Mouse (Mus musculus): ENCODE data around the gene Sh3pxd2a. TPM values are rescaled to one million over a fixed set of nuclear protein-coding genes. Genes with fewer than 3 reads are reported as not detected.
A peak's percentile ranks its signal among the peaks of the same experiment; 100 is the strongest.

Gene Sh3pxd2a
- total RNA-seq (2022) = 10 to 100 TPM; 31.8 to 34.5 (median 32.9) TPM

GRCm38 (mm10) chr19:47464304-47465241 is at the start of gene Sh3pxd2a:
TSS of gene Sh3pxd2a (minus strand) at chr19:47464401.
- DNase-seq (ENCODE audit: low spot score in 2 of 2) = no peak

- DNase-seq (ENCODE audit: low spot score in 2 of 2) = no peak
Measured at GRCm38 (mm10) chr19:47513618-47513897, 49.4 kb upstream of the Sh3pxd2a start.

- DNase-seq (ENCODE audit: low spot score in 2 of 2) = no peak
Measured at GRCm38 (mm10) chr19:47512794-47513617, 48.8 kb upstream of the Sh3pxd2a start.

GRCm38 (mm10) chr19:47511958-47512357 is 47.8 kb upstream of the Sh3pxd2a start:
- DNase-seq (ENCODE audit: low spot score in 2 of 2) = no peak

- no peak for DNase-seq (ENCODE audit: low spot score in 2 of 2)
Measured at GRCm38 (mm10) chr19:47511294-47511675, 47.1 kb upstream of the Sh3pxd2a start.

- DNase-seq (ENCODE audit: low spot score in 2 of 2) = no peak
Measured at GRCm38 (mm10) chr19:47510473-47511293, 46.5 kb upstream of the Sh3pxd2a start.

GRCm38 (mm10) chr19:47510135-47510472 is 45.9 kb upstream of the Sh3pxd2a start:
- DNase-seq (ENCODE audit: low spot score in 2 of 2) = no peak

GRCm38 (mm10) chr19:47508771-47509281 is 44.6 kb upstream of the Sh3pxd2a start:
- no peak for DNase-seq (ENCODE audit: low spot score in 2 of 2)

GRCm38 (mm10) chr19:47508191-47508590 is 44.0 kb upstream of the Sh3pxd2a start:
- DNase-seq (ENCODE audit: low spot score in 2 of 2) = no peak

GRCm38 (mm10) chr19:47507128-47508121 is 43.2 kb upstream of the Sh3pxd2a start:
- DNase-seq (ENCODE audit: low spot score in 2 of 2) = peak; percentile 51 to 74

- no peak for DNase-seq (ENCODE audit: low spot score in 2 of 2)
Measured at GRCm38 (mm10) chr19:47503625-47504024, 39.4 kb upstream of the Sh3pxd2a start.

- DNase-seq (ENCODE audit: low spot score in 2 of 2) = no peak
Measured at GRCm38 (mm10) chr19:47502563-47502962, 38.4 kb upstream of the Sh3pxd2a start.

- no peak for DNase-seq (ENCODE audit: low spot score in 2 of 2)
Measured at GRCm38 (mm10) chr19:47500389-47501011, 36.3 kb upstream of the Sh3pxd2a start.

GRCm38 (mm10) chr19:47499841-47500240 is 35.6 kb upstream of the Sh3pxd2a start:
- no peak for DNase-seq (ENCODE audit: low spot score in 2 of 2)

- DNase-seq (ENCODE audit: low spot score in 2 of 2) = no peak
Measured at GRCm38 (mm10) chr19:47498942-47499341, 34.7 kb upstream of the Sh3pxd2a start.

GRCm38 (mm10) chr19:47497736-47498135 is 33.5 kb upstream of the Sh3pxd2a start:
- no peak for DNase-seq (ENCODE audit: low spot score in 2 of 2)

- DNase-seq (ENCODE audit: low spot score in 2 of 2) = no peak
Measured at GRCm38 (mm10) chr19:47497313-47497712, 33.1 kb upstream of the Sh3pxd2a start.

GRCm38 (mm10) chr19:47493017-47493997 is 29.1 kb upstream of the Sh3pxd2a start:
- DNase-seq (ENCODE audit: low spot score in 2 of 2) = no peak
